Mouse (Mus musculus) liver, embryonic 14.5 days (tissue): Measurements from ENCODE around the gene Scml4.

Experiments
- CTCF ChIP-seq: IDR thresholded peaks from 2 replicates; pipeline ENCODE4 v1.5.1; 2016; ENCODE audit warnings: antibody characterized with exemption, low read depth, control low read depth
- EP300 ChIP-seq: IDR thresholded peaks from 2 replicates; pipeline ENCODE4 v1.6.1; 2016; ENCODE audit warnings: antibody characterized with exemption, low read depth

- TF ChIP-seq CTCF (no peak), EP300 (no peak)
Measured at GRCm38 (mm10) chr10:42961771-42962170, 101.6 kb downstream of the Scml4 start.
